Mouse (Mus musculus) MEL (cell line): ENCODE measurements around the gene Cyp2c29. TPM values are rescaled to one million over a fixed set of nuclear protein-coding genes. Genes with fewer than 3 reads are reported as not detected.

Experiments
- DNase-seq: peaks from one replicate; pipeline ENCODE4 v3.0.0; 2011; ENCODE audit warnings: low read depth, low spot score
- H3K27ac ChIP-seq: 2 replicates; pipeline ENCODE4 v1.5.1; 2012; ENCODE audit warnings: low read depth, mild to moderate bottlenecking, control low read depth, low read length, moderate library complexity; ENCODE audit not compliant: control insufficient read depth
- H3K27me3 ChIP-seq, 2 experiments: fragments of 150-350 bp in 1 of 2; sonication (generic) in 1 of 2; 2 replicates each; pipeline ENCODE4 v1.6.1; 2012; ENCODE audit warnings: low read length in 2 of 2, mild to moderate bottlenecking in 2 of 2, improper control_type of control experiment in 1 of 2, moderate library complexity in 1 of 2; ENCODE audit not compliant: insufficient read depth in 2 of 2, control insufficient read depth in 1 of 2
- H3K36me3 ChIP-seq, 2 experiments: 2 replicates each; pipeline ENCODE4 v1.6.1; 2012 to 2014; ENCODE audit warnings: low read length in 2 of 2, improper control_type of control experiment in 1 of 2, inconsistent platforms in 1 of 2, mild to moderate bottlenecking in 1 of 2; ENCODE audit not compliant: insufficient read depth in 2 of 2, control insufficient read depth in 1 of 2
- H3K4me1 ChIP-seq, 2 experiments: fragments of 150-350 bp in 1 of 2; sonication (generic) in 1 of 2; 2 replicates each; pipeline ENCODE4 v1.6.1; 2012; ENCODE audit warnings: low read length in 2 of 2, improper control_type of control experiment in 1 of 2, mild to moderate bottlenecking in 1 of 2; ENCODE audit not compliant: insufficient read depth in 2 of 2, control insufficient read depth in 1 of 2
- H3K4me3 ChIP-seq, 2 experiments: fragments of 150-350 bp in 1 of 2; sonication (generic) in 1 of 2; 2 replicates each; pipeline ENCODE4 v1.5.1; 2012; ENCODE audit warnings: low read depth in 2 of 2, low read length in 2 of 2, mild to moderate bottlenecking in 2 of 2, moderate library complexity in 2 of 2, control low read depth in 1 of 2, improper control_type of control experiment in 1 of 2; ENCODE audit not compliant: control insufficient read depth in 1 of 2, insufficient read depth in 1 of 2
- H3K79me2 ChIP-seq: 2 replicates; pipeline ENCODE4 v1.6.1; 2012; ENCODE audit warnings: mild to moderate bottlenecking, low read length, moderate library complexity; ENCODE audit not compliant: control insufficient read depth, poor library complexity, insufficient read depth
- H3K9ac ChIP-seq: 2 replicates; pipeline ENCODE4 v1.6.1; 2012; ENCODE audit warnings: low read depth, mild to moderate bottlenecking, control low read depth, low read length, moderate library complexity; ENCODE audit not compliant: control insufficient read depth, poor library complexity, severe bottlenecking
- H3K9me3 ChIP-seq: fragments of 150-350 bp; sonication (generic); replicated peaks from 2 replicates; pipeline ENCODE4 v1.6.1; 2012; ENCODE audit warnings: mild to moderate bottlenecking, low read length, improper control_type of control experiment, moderate library complexity; ENCODE audit not compliant: insufficient read depth
- BHLHE40 ChIP-seq: IDR thresholded peaks from 2 replicates; pipeline ENCODE4 v1.6.1; 2012; ENCODE audit warnings: low read depth, mild to moderate bottlenecking, inconsistent platforms, low read length, improper control_type of control experiment, borderline replicate concordance
- CHD1 ChIP-seq: IDR thresholded peaks from 2 replicates; pipeline ENCODE4 v1.6.1; 2012; ENCODE audit warnings: low read depth, mild to moderate bottlenecking, inconsistent platforms, low read length, improper control_type of control experiment
- CHD2 ChIP-seq: IDR thresholded peaks from 2 replicates; pipeline ENCODE4 v1.6.1; 2011; ENCODE audit warnings: low read length, improper control_type of control experiment
- CTCF ChIP-seq, 3 experiments: IDR thresholded peaks in 2 of 3; conservative IDR thresholded peaks in 1 of 3; 2 replicates each; pipeline ENCODE4 v1.5.1; 2011 to 2012; ENCODE audit warnings: low read length in 3 of 3, low read depth in 2 of 3, mild to moderate bottlenecking in 2 of 3, improper control_type of control experiment in 1 of 3, inconsistent platforms in 1 of 3, mixed read lengths in 1 of 3, moderate library complexity in 1 of 3; ENCODE audit not compliant: control insufficient read depth in 1 of 3, insufficient read depth in 1 of 3, poor library complexity in 1 of 3, severe bottlenecking in 1 of 3
- E2F4 ChIP-seq: IDR thresholded peaks from 2 replicates; pipeline ENCODE4 v1.6.1; 2011; ENCODE audit warnings: low read depth, low read length, improper control_type of control experiment, borderline replicate concordance
- ELF1 ChIP-seq: IDR thresholded peaks from 2 replicates; pipeline ENCODE4 v1.6.1; 2014; ENCODE audit warnings: low read depth, mild to moderate bottlenecking, inconsistent platforms, low read length, improper control_type of control experiment, moderate library complexity
- EP300 ChIP-seq, 2 experiments: IDR thresholded peaks; 2 replicates each; pipeline ENCODE4 v1.6.1; 2011; ENCODE audit warnings: improper control_type of control experiment in 2 of 2, low read length in 2 of 2, low read depth in 1 of 2, mild to moderate bottlenecking in 1 of 2
- GATA1 ChIP-seq: IDR thresholded peaks from 2 replicates; pipeline ENCODE4 v1.6.1; 2011; ENCODE audit warnings: low read depth, low read length, improper control_type of control experiment
- HCFC1 ChIP-seq: IDR thresholded peaks from 2 replicates; pipeline ENCODE4 v1.6.1; 2012; ENCODE audit warnings: low read depth, mild to moderate bottlenecking, inconsistent platforms, low read length, improper control_type of control experiment, moderate library complexity
- MAFK ChIP-seq: IDR thresholded peaks from 2 replicates; pipeline ENCODE4 v1.6.1; 2011; ENCODE audit warnings: low read depth, mild to moderate bottlenecking, low read length, improper control_type of control experiment, borderline replicate concordance
- MEF2A ChIP-seq: IDR thresholded peaks from 2 replicates; pipeline ENCODE4 v1.6.1; 2014; ENCODE audit warnings: low read depth, mild to moderate bottlenecking, inconsistent platforms, low read length, improper control_type of control experiment; ENCODE audit not compliant: poor library complexity, insufficient replicate concordance, severe bottlenecking; ENCODE audit errors: extremely low read depth
- MXI1 ChIP-seq: IDR thresholded peaks from 2 replicates; pipeline ENCODE4 v1.6.1; 2011; ENCODE audit warnings: mild to moderate bottlenecking, low read depth, low read length, improper control_type of control experiment
- MYB ChIP-seq: IDR thresholded peaks from 2 replicates; pipeline ENCODE4 v1.6.1; 2011; ENCODE audit warnings: mild to moderate bottlenecking, low read depth, low read length, improper control_type of control experiment
- NRF1 ChIP-seq: IDR thresholded peaks from 2 replicates; pipeline ENCODE4 v1.6.1; 2014; ENCODE audit warnings: low read depth, mild to moderate bottlenecking, inconsistent platforms, low read length, improper control_type of control experiment, moderate library complexity; ENCODE audit not compliant: poor library complexity, insufficient read depth, severe bottlenecking
- POLR2A ChIP-seq, 2 experiments: IDR thresholded peaks; 2 replicates each; pipeline ENCODE4 v1.6.1; 2011 to 2012; ENCODE audit warnings: low read length in 2 of 2, mild to moderate bottlenecking in 2 of 2, control low read depth in 1 of 2, improper control_type of control experiment in 1 of 2, low read depth in 1 of 2, moderate library complexity in 1 of 2; ENCODE audit not compliant: control insufficient read depth in 1 of 2, insufficient read depth in 1 of 2, poor library complexity in 1 of 2
- POLR2AphosphoS2 ChIP-seq: IDR thresholded peaks from 2 replicates; pipeline ENCODE4 v1.6.1; 2011; ENCODE audit warnings: low read length, improper control_type of control experiment
- RAD21 ChIP-seq: IDR thresholded peaks from 2 replicates; pipeline ENCODE4 v1.6.1; 2011; ENCODE audit warnings: mild to moderate bottlenecking, low read depth, low read length, improper control_type of control experiment
- RCOR1 ChIP-seq: IDR thresholded peaks from 2 replicates; pipeline ENCODE4 v1.6.1; 2012; ENCODE audit warnings: low read depth, mild to moderate bottlenecking, inconsistent platforms, low read length, improper control_type of control experiment
- SMC3 ChIP-seq: IDR thresholded peaks from 2 replicates; pipeline ENCODE4 v1.6.1; 2011; ENCODE audit warnings: low read depth, low read length, improper control_type of control experiment
- TAL1 ChIP-seq: IDR thresholded peaks from 2 replicates; pipeline ENCODE4 v1.6.1; 2012; ENCODE audit warnings: mild to moderate bottlenecking, inconsistent platforms, low read length, moderate library complexity, mixed read lengths
- TBP ChIP-seq: IDR thresholded peaks from 2 replicates; pipeline ENCODE4 v1.8.0; 2011; ENCODE audit warnings: low read depth, low read length, improper control_type of control experiment
- ZC3H11A ChIP-seq: IDR thresholded peaks from 2 replicates; pipeline ENCODE4 v1.6.1; 2012; ENCODE audit warnings: low read depth, mild to moderate bottlenecking, inconsistent platforms, low read length, improper control_type of control experiment
- ZMIZ1 ChIP-seq: IDR thresholded peaks from 2 replicates; pipeline ENCODE4 v1.6.1; 2012; ENCODE audit warnings: low read depth, mild to moderate bottlenecking, inconsistent platforms, low read length, improper control_type of control experiment, moderate library complexity
- polyA plus RNA-seq, 2 experiments: library from polyadenylated mRNA; stranded (reverse) in 1 of 2; unstranded in 1 of 2; fragments of >175 nt in 1 of 2; fragments of >200 nt in 1 of 2; gene quantifications; 2 replicates each; pipeline versions ENCODE4 v1.2.1 to v1.2.4; 2012; ENCODE audit warnings: low replicate concordance in 2 of 2, low read depth in 1 of 2; ENCODE audit not compliant: insufficient read length in 2 of 2, insufficient read depth in 1 of 2, missing spikeins in 1 of 2
- total RNA-seq: library from RNA; depleted of rRNA; stranded (reverse); fragments of 300-350 nt; gene quantifications from 2 replicates; pipeline ENCODE4 v1.2.3, GENCODE M21; 2012

Cyp2c29 gene
- total and polyA plus RNA-seq, 3 experiments: not detected

DNA sequence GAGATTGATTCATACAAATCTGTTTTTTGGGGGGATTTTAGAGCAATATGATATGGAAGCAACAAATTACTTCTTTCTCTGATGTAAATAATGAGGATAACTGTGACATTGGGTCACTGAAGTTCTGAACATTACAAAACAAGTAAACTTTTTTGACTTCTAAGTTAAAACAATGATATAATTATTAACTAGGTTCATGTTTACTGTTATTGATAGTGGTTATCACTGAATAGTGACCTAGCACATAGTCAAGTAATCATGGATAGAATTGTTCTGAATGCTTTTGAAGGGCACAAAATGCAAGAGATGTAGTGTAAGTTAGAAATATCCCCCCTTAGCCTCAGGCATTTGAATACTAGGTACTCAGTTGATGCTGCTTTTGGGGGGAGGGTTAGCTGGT, 16.4 kb downstream of the Cyp2c29 start (continued):
- no peak for TF ChIP-seq MXI1

DNA sequence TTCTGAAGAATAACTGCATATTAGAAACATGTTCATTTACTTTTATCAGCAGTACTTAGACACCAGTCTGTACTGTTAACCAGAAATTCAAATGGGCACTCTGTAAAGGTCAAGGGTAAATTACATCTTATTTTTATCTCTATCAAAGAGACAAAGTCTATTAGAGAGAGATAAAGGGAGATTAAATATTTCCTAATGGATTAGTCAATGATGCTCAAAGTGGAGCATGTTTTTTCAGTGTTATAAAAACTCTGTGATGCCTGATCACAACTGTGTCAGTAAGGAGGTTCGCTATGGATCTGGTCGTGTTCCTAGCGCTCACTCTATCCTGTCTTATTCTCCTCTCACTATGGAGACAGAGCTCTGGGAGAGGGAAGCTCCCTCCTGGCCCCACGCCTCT, 17.6 kb downstream of the Cyp2c29 start:
- H3K4me1 ChIP-seq: no peaks in the 10 kb centered on the region
- H3K9ac ChIP-seq: no peak overlapping the region
- TF ChIP-seq SMC3 (no peak), HCFC1 (no peak), ZC3H11A (no peak), GATA1 (no peak), MAFK (no peak), RCOR1 (no peak), POLR2AphosphoS2 (no peak), MXI1 (no peak), EP300 (IDR thresholded peaks at IDR 0.05; ENCODE audit: low read depth in 1 of 2, low read length in 2 of 2) (no peak), MEF2A (no peak), CHD1 (no peak), TBP (no peak), NRF1 (no peak), CTCF (IDR thresholded peaks at IDR 0.05 in 2 of 3, conservative IDR thresholded peaks at IDR 0.05 in 1 of 3; ENCODE audit: control insufficient read depth in 1 of 3, insufficient read depth in 1 of 3, low read depth in 2 of 3, low read length in 3 of 3, poor library complexity in 1 of 3, severe bottlenecking in 1 of 3) (no peak), ZMIZ1 (no peak), CHD2 (no peak)
- no peak overlapping the region for H3K27ac ChIP-seq
- no peaks in the 10 kb centered on the region for H3K9me3 ChIP-seq
- no peaks in the 10 kb centered on the region for H3K79me2 ChIP-seq
- no peaks in the 10 kb centered on the region for H3K27me3 ChIP-seq
- no peaks in the 10 kb centered on the region for H3K36me3 ChIP-seq
- no peak for DNase-seq
- H3K4me3 ChIP-seq: no peak overlapping the region

DNA sequence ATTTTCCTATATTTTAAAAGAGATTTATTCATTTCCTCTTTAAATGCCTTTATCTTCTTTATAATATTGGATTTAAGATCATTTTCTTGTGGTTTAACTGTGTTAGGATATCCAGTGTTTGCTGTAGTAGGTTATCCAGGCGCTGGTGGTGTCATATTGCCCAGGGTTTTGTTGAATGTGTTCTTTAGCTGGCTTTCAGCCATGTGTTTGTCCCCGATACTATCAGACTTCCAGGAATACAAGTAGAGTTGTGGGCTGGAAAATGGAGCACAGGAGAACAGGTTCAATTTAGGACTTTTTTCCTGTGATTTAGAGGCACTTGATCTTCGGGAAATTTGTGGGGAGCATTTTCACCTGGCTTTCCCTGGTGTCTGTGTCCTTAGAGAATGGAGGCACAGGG, 19.8 kb downstream of the Cyp2c29 start:
- H3K36me3 ChIP-seq: no peaks in the 10 kb centered on the region
- TF ChIP-seq MYB (no peak), ELF1 (no peak), GATA1 (no peak), MAFK (no peak), ZMIZ1 (no peak), RAD21 (no peak), RCOR1 (no peak), TAL1 (no peak), E2F4 (no peak), BHLHE40 (no peak), TBP (no peak), POLR2A (IDR thresholded peaks at IDR 0.05; ENCODE audit: control insufficient read depth in 1 of 2, insufficient read depth in 1 of 2, low read depth in 1 of 2, low read length in 2 of 2, poor library complexity in 1 of 2) (no peak), ZC3H11A (no peak)
- TF ChIP-seq, all 39 proteins: peak for 0
- Histone ChIP-seq H3K4me3 (no peak overlapping the region), H3K4me1 (no peaks in the 10 kb centered on the region), H3K27ac (no peak overlapping the region), H3K27me3 (no peaks in the 10 kb centered on the region), H3K9ac (no peak overlapping the region), H3K9me3 (no peaks in the 10 kb centered on the region), H3K79me2 (no peaks in the 10 kb centered on the region)
- DNase-seq: no peak
